Mouse (Mus musculus): ENCODE data around the gene Ooep.

Gene Ooep

GRCm38 (mm10) chr9:78378113-78378785 is at the start of gene Ooep:
Gene Ooep (minus strand): TSS chr9:78378725.
- no peak for DNase-seq (ENCODE audit: extremely low read depth, low read depth)

GRCm38 (mm10) chr9:78428185-78428584 is 49.7 kb upstream of the Ooep start:
- DNase-seq (ENCODE audit: extremely low read depth, low read depth), result peak; percentile 85

- no peak for DNase-seq (ENCODE audit: extremely low read depth, low read depth)
These were observed 48.8 kb upstream of the Ooep start for GRCm38 (mm10) chr9:78427362-78427781.

GRCm38 (mm10) chr9:78401596-78401995 is 23.1 kb upstream of the Ooep start:
- DNase-seq (ENCODE audit: extremely low read depth, low read depth), result no peak

GRCm38 (mm10) chr9:78400570-78400969 is 22.0 kb upstream of the Ooep start:
- no peak for DNase-seq (ENCODE audit: extremely low read depth, low read depth)

DNA sequence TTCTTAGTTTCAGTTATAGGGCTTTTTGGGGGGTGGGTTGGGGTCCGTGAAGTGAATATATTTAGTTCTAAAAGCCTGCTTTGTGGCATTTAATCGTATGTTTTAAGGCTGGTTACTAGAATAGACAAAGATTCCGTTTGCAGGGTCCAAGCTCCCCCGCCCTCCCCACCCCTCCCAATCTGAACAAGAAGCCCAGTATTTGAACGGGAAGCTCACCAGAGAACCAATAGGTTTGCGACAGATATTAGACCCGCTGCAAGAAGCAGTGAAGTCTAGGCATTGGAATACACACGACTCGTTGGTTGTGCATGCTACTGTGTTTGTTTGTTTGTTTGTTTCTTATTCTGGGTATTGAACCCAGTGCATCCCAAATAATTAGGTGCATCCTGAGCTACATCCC is 18.0 kb upstream of the Ooep start:
- DNase-seq (ENCODE audit: extremely low read depth, low read depth), result peak; percentile 64

DNA sequence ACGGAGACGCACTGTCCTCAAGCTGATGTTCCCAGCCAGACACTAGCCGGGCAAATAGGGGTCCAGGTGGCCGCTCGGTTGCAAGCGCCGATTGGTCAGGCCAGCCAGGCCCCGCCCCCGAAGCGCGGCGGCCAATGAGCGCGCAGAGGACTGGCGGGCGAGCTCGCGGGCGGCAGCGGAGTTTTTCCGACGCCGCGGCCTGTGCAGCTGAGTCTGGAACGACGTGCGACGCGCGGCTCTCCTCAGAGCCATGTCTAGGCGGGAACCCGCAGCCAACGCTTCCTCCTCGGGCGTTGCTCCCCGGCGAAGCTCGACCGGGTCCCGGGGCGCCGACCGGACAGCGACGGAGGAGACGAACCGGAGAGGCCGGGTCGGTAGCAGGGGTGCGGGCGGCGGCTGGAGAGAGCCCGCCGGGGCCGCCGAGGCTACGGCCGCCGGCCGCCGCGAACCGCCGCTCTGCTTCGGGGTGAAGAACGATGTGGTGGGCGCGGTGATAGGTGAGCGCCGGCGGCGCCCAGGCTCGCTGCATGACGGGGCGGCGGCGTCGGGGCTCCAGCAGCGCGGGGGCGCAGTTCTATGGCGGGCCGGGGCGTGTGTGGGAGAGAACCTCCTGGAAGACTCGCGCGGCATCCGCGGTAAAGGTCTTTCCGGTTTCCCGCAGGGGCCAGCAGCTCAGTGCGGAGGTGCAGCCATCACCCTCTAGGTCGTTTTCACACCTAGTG is 17.3 kb upstream of the Ooep start, which contains the start of gene Ddx43:
Gene Ddx43, plus strand, starts transcription at position 148 of the 722 bp plus-strand sequence.
- peak; percentile 82 for DNase-seq (ENCODE audit: extremely low read depth, low read depth)

GRCm38 (mm10) chr9:78395244-78395629 is 16.7 kb upstream of the Ooep start:
- DNase-seq (ENCODE audit: extremely low read depth, low read depth), result no peak

GRCm38 (mm10) chr9:78394602-78395001 is 16.1 kb upstream of the Ooep start:
- DNase-seq (ENCODE audit: extremely low read depth, low read depth), result no peak

DNA sequence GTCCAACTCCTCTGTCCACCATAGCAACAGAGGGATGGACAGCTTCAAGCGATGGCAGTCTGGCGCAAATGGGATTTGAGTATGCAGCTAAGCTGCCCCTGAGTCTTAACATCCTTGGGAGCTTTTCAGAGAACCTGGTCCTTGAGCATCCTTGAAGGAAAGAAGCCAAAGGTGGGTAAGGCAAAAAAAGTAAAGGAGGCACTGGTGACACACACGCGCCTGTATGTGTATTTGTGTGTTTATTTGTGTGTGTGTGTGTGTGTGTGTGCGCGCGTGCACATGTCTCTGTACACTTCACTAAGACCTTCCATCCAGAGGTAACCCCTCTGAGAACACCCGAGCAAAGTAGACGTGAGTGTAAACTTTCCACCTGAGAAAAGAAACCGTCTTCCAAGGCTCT is 15.2 kb upstream of the Ooep start:
- DNase-seq (ENCODE audit: extremely low read depth, low read depth), result peak; percentile 21

- peak; percentile 43 for DNase-seq (ENCODE audit: extremely low read depth, low read depth)
These were observed 11.5 kb upstream of the Ooep start for GRCm38 (mm10) chr9:78389981-78390380.

GRCm38 (mm10) chr9:78386947-78387346 is 8.4 kb upstream of the Ooep start:
- no peak for DNase-seq (ENCODE audit: extremely low read depth, low read depth)

DNA sequence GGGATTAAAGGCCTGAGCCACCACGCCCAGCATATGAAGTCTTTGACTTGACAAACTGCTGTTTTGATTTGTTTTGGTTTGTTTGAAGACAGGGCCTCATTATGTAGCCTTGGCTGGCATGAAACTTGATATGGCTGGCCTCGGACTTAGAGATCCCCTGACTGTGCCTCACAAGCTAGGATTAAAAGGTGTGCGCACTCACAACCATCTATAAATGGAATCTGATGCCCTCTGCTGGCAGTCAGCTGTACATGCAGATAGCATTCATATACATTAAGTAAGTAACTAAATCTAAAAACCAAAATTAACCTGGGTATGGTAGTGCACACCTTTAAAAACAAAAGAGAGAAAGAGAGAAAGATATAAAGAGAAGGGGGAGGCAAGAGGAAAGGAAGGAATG is 7.4 kb upstream of the Ooep start:
- peak; percentile 49 for DNase-seq (ENCODE audit: extremely low read depth, low read depth)

DNA sequence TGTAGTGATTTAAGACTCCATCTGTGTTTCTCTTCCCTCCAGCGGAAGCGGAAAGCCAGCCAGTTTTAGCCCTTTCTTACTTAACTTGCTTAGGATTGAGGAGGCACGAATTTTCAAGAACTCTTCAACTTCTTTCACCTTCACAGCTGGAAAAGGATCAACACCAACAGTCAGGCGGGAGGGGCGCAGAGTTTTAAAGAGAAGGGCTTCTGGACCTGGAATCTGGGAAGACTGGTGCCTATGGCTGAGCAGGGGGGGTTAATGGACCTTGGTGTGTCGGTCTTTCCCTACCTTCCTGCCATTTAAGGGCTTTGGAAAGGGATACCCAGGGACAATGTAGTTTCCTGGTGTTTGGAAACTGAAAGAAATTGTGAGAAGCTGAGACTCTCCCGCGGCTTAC is 979 bp downstream of the Ooep start:
- no peak for DNase-seq (ENCODE audit: extremely low read depth, low read depth)

- DNase-seq (ENCODE audit: extremely low read depth, low read depth), result no peak
These were observed 3.0 kb downstream of the Ooep start for GRCm38 (mm10) chr9:78375486-78375885.

DNA sequence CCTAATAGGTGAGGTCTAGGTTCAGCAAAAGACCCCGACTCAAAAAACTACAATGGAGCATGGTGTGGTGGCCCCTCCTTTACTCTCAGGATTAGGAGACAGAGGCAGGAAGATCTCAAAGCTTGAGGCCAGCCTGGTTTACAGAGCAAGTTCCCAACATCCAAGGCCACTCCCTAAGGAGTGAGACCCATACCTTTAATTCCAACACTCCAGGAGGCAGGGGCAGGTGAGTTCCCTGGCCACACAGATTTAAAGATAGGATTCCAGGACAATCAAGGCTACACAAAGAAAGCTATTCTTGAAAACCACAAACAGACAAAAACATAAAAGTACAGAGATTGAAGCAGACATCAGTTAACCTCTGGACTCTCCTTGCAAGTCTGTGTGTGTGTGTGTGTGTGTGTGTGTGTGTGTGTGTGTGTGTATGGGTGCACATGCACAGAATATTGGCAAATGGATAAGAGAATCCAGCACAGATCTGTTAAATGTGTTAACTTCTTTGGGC is 3.6 kb downstream of the Ooep start:
- DNase-seq (ENCODE audit: extremely low read depth, low read depth), result no peak

GRCm38 (mm10) chr9:78374397-78374796 is 4.1 kb downstream of the Ooep start:
- DNase-seq (ENCODE audit: extremely low read depth, low read depth), result no peak

- no peak for DNase-seq (ENCODE audit: extremely low read depth, low read depth)
These were observed 5.6 kb downstream of the Ooep start for GRCm38 (mm10) chr9:78372827-78373504.

GRCm38 (mm10) chr9:78371441-78371840 is 7.1 kb downstream of the Ooep start:
- DNase-seq (ENCODE audit: extremely low read depth, low read depth), result no peak

DNA sequence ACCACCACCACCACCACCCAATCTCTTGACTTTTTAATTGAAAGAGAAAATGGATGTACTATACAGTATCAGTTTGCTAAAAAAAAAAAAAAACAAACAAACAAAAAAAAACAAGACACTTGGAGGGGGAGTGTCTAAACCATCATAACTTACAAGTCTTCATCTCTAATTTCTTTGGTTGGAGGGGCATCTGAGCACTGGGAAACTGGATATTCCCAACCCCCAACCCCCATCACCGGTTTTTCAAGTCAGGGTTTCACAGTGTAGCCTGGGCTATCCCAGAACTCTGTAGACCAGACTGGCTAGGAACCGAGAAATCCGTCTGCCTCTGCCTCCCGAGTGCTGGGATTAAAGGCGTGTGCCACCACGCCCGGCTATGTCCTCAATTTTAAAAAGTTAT is 8.7 kb downstream of the Ooep start:
- DNase-seq (ENCODE audit: extremely low read depth, low read depth), result no peak

GRCm38 (mm10) chr9:78369349-78369748 is 9.2 kb downstream of the Ooep start:
- no peak for DNase-seq (ENCODE audit: extremely low read depth, low read depth)

GRCm38 (mm10) chr9:78368671-78369293 is 9.7 kb downstream of the Ooep start:
- DNase-seq (ENCODE audit: extremely low read depth, low read depth), result no peak
